Mouse (Mus musculus): ENCODE data around the gene Lin52. TPM values are rescaled to one million over a fixed set of nuclear protein-coding genes. Genes with fewer than 3 reads are reported as not detected.

Lin52 gene
- 6.0 and 7.0 TPM in 2 replicates for polyA plus RNA-seq (2012; rRNA removed)

GRCm38 (mm10) chr12:84450718-84451646 lies at the start of gene Lin52, which contains the start of gene Aldh6a1:
Gene Lin52 (plus strand): TSS chr12:84451422.
Gene Aldh6a1 (minus strand): TSS chr12:84451004.

GRCm38 (mm10) chr12:84408819-84409507 lies 42.3 kb upstream of the Lin52 start, which contains the start of the genes Entpd5 and Bbof1:
Gene Entpd5 (minus strand): TSS chr12:84409029.
Gene Bbof1 (plus strand): TSS chr12:84409071.

GRCm38 (mm10) chr12:84416834-84417604 lies 34.2 kb upstream of the Lin52 start, which contains the start of gene Rnf113a2:
Gene Rnf113a2 (plus strand): TSS chr12:84417196.

GRCm38 (mm10) chr12:84569336-84569970 lies 118.2 kb downstream of the Lin52 start, which contains the start of gene Vsx2:
Gene Vsx2 (plus strand): TSS chr12:84569762.

Other genes starting within 250 kb of the Lin52 start
- 4.0 and 6.0 TPM in 2 replicates for gene Elmsan1, start 232.5 kb upstream of the Lin52 start, polyA plus RNA-seq (2012; rRNA removed)
- 17.3 and 19.0 TPM in 2 replicates for gene Ptgr2, start 166.2 kb upstream of the Lin52 start, polyA plus RNA-seq (2012; rRNA removed)
- gene Zfp410, start 134.6 kb upstream of the Lin52 start, polyA plus RNA-seq (2012; rRNA removed): 19.1 and 20.3 TPM in 2 replicates
- gene Coq6, start 89.8 kb upstream of the Lin52 start, polyA plus RNA-seq (2012; rRNA removed): 19.3 and 21.1 TPM in 2 replicates
- gene Fam161b, start 89.6 kb upstream of the Lin52 start, polyA plus RNA-seq (2012; rRNA removed): 0.66 and 0.77 TPM in 2 replicates
- 8.9 and 10.3 TPM in 2 replicates for gene Entpd5, start 42.4 kb upstream of the Lin52 start, polyA plus RNA-seq (2012; rRNA removed)
- gene Bbof1, start 42.4 kb upstream of the Lin52 start, polyA plus RNA-seq (2012; rRNA removed): 0.28 and 0.32 TPM in 2 replicates
- 7.4 and 7.8 TPM in 2 replicates for gene Rnf113a2, start 34.2 kb upstream of the Lin52 start, polyA plus RNA-seq (2012; rRNA removed)
- 57.0 and 59.6 TPM in 2 replicates for gene Aldh6a1, start 418 bp upstream of the Lin52 start, polyA plus RNA-seq (2012; rRNA removed)
- gene Vsx2, start 118.3 kb downstream of the Lin52 start, polyA plus RNA-seq (2012; rRNA removed): not detected in 2 replicates
- 4.5 and 5.5 TPM in 2 replicates for gene Abcd4, start 166.0 kb downstream of the Lin52 start, polyA plus RNA-seq (2012; rRNA removed)
- gene Vrtn, start 189.6 kb downstream of the Lin52 start, polyA plus RNA-seq (2012; rRNA removed): not detected in 2 replicates
- 0.08 TPM in 2 replicates for gene Syndig1l, start 247.4 kb downstream of the Lin52 start, polyA plus RNA-seq (2012; rRNA removed)

Data from liver, embryonic 18 days (tissue).